Mouse (Mus musculus): ENCODE measurements around the gene Hgd. TPM values are rescaled to one million over a fixed set of nuclear protein-coding genes. Genes with fewer than 3 reads are reported as not detected.

Hgd gene
- not detected in 2 replicates for total RNA-seq (2015)
- 0.20 TPM in 1 of 2 replicates, not detected in the other for total RNA-seq (2017)

GRCm38 (mm10) chr16:37579994-37580393 is at the start of gene Hgd:
Hgd (plus strand) TSS chr16:37580153.
- no peak for ATAC-seq (replicated peaks; ENCODE audit: poor library complexity)

- ATAC-seq (replicated peaks; ENCODE audit: poor library complexity): no peak
Measured at GRCm38 (mm10) chr16:37530170-37530569, 49.8 kb upstream of the Hgd start.

- no peak for ATAC-seq (replicated peaks; ENCODE audit: poor library complexity)
Measured at GRCm38 (mm10) chr16:37532046-37532445, 47.9 kb upstream of the Hgd start.

- peak; percentile 55 for ATAC-seq (replicated peaks; ENCODE audit: poor library complexity)
Measured at GRCm38 (mm10) chr16:37533369-37534068, 46.4 kb upstream of the Hgd start.

GRCm38 (mm10) chr16:37539240-37539610 is 40.7 kb upstream of the Hgd start:
- ATAC-seq (replicated peaks; ENCODE audit: poor library complexity): peak; percentile 51

- peak; percentile 96 for ATAC-seq (replicated peaks; ENCODE audit: poor library complexity)
Measured at GRCm38 (mm10) chr16:37539611-37540580, 40.1 kb upstream of the Hgd start, which contains the start of the genes Gtf2e1 and Rabl3. Gtf2e1 (minus strand) TSS chr16:37539789. Rabl3 (plus strand) TSS chr16:37539885.

GRCm38 (mm10) chr16:37540776-37541175 is 39.2 kb upstream of the Hgd start:
- ATAC-seq (replicated peaks; ENCODE audit: poor library complexity): no peak

GRCm38 (mm10) chr16:37546312-37546711 is 33.6 kb upstream of the Hgd start:
- ATAC-seq (replicated peaks; ENCODE audit: poor library complexity): no peak

- no peak for ATAC-seq (replicated peaks; ENCODE audit: poor library complexity)
Measured at GRCm38 (mm10) chr16:37550266-37550665, 29.7 kb upstream of the Hgd start.

- no peak for ATAC-seq (replicated peaks; ENCODE audit: poor library complexity)
Measured at GRCm38 (mm10) chr16:37550981-37551380, 29.0 kb upstream of the Hgd start.

- ATAC-seq (replicated peaks; ENCODE audit: poor library complexity): peak; percentile 60
Measured at GRCm38 (mm10) chr16:37552824-37553223, 27.1 kb upstream of the Hgd start.

GRCm38 (mm10) chr16:37562414-37562813 is 17.5 kb upstream of the Hgd start:
- ATAC-seq (replicated peaks; ENCODE audit: poor library complexity): no peak

GRCm38 (mm10) chr16:37562961-37563360 is 17.0 kb upstream of the Hgd start:
- no peak for ATAC-seq (replicated peaks; ENCODE audit: poor library complexity)

GRCm38 (mm10) chr16:37565117-37565516 is 14.8 kb upstream of the Hgd start:
- ATAC-seq (replicated peaks; ENCODE audit: poor library complexity): 0 out of 2 replicates have a peak, but pooled peaks have one; percentile 23

GRCm38 (mm10) chr16:37566107-37566506 is 13.8 kb upstream of the Hgd start:
- ATAC-seq (replicated peaks; ENCODE audit: poor library complexity): no peak

GRCm38 (mm10) chr16:37567113-37568050 is 12.6 kb upstream of the Hgd start:
- ATAC-seq (replicated peaks; ENCODE audit: poor library complexity): no peak

GRCm38 (mm10) chr16:37571554-37571953 is 8.4 kb upstream of the Hgd start:
- ATAC-seq (replicated peaks; ENCODE audit: poor library complexity): no peak

- ATAC-seq (replicated peaks; ENCODE audit: poor library complexity): no peak
Measured at GRCm38 (mm10) chr16:37572117-37572754, 7.7 kb upstream of the Hgd start.

- no peak for ATAC-seq (replicated peaks; ENCODE audit: poor library complexity)
Measured at GRCm38 (mm10) chr16:37573061-37573460, 6.9 kb upstream of the Hgd start.

GRCm38 (mm10) chr16:37575325-37575724 is 4.6 kb upstream of the Hgd start:
- ATAC-seq (replicated peaks; ENCODE audit: poor library complexity): no peak

All from megakaryocyte progenitor cell, adult 5-6 weeks (primary cell).